Mouse (Mus musculus): ENCODE data around the gene E030030I06Rik. TPM values are rescaled to one million over a fixed set of nuclear protein-coding genes. Genes with fewer than 3 reads are reported as not detected.
"Not testable (repeated sequence)": the region's sequence is repeated elsewhere in the genome, so short reads cannot be mapped to it uniquely, and the experiment has no call there.

The E030030I06Rik gene
- polyA plus RNA-seq, 1 experiment from 2014 or later: 18.7 TPM

DNA sequence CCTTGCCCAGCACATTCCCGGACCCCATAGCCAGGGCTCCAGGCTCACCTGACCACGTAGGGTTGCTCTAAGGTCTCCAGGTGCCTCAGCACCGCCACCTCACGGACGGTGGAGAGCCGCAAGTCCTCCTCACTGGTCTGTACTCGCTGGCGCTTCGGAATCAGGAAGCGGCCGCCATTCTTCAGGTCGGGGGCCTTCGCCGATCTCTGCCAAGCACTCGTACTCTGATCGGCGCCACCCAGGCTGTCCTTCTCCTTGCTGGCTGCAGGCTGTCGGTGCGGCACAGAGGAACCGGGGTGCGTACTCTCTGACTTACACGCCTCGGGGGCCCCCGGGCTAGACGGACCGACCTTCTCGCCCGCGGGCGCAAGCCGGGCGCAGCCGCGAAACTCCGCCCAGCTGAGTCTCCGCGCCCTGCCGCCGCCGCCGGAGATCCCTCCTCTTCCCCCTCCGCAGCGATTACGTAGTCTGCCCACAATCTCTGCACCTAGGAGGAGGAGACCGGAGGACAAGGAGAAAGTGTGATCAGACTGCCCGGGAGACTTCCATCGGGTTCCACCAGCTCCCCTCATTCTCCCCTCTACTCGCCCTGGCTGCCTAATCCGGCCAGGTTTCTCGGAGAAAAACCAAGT lies 513 bp downstream of the E030030I06Rik start:
- WGBS: under 1% methylated on average over 50 of the region's 50 CpGs
- peaks cover 38% of the 10 kb centered on the region for H3K27me3 ChIP-seq (ENCODE audit: low read depth, poor library complexity, severe bottlenecking)
- DNase-seq (ENCODE audit: low spot score): peak; percentile 87
- H3K4me1 ChIP-seq: peaks cover 25% of the 10 kb centered on the region
- no peaks in the 10 kb centered on the region for H3K36me3 ChIP-seq
- H3K4me3 ChIP-seq: peak overlapping the region; percentile 75
- H3K27ac ChIP-seq: peak overlapping the region; percentile 92
- no peaks in the 10 kb centered on the region for H3K9me3 ChIP-seq (replicated peaks)

DNA sequence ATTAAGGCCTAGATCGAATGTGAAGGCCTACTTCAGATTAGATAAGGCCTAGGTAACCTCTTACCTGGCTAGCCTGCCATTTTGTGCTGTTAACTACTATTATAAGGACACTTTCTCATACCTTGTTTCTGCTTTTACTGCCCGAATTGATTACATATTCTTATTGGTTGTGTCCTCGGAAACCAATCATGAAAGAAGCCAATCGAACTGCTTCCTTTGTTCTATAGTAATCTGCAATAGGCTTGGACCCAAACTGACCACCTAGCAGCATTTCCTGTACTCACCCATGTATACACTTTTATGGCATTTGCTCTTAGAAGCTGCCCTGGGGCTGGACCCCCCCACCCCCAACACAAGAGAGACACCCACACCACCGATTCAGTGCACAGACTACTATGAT lies 6.1 kb downstream of the E030030I06Rik start:
- DNase-seq (ENCODE audit: low spot score): no peak
- no peak overlapping the region for H3K27ac ChIP-seq
- H3K9me3 ChIP-seq (replicated peaks): no peaks in the 10 kb centered on the region
- 68% methylated on average over 5 of the region's 5 CpGs for WGBS
- H3K27me3 ChIP-seq (ENCODE audit: low read depth, poor library complexity, severe bottlenecking): no peaks in the 10 kb centered on the region
- H3K4me3 ChIP-seq: no peak overlapping the region
- H3K36me3 ChIP-seq: no peaks in the 10 kb centered on the region
- no peaks in the 10 kb centered on the region; the same call in 1 of the 2 replicates for H3K4me1 ChIP-seq

- not testable (repeated sequence) for H3K27me3 ChIP-seq (ENCODE audit: low read depth, poor library complexity, severe bottlenecking); H3K36me3 ChIP-seq; H3K4me3 ChIP-seq; H3K4me1 ChIP-seq; H3K27ac ChIP-seq; H3K9me3 ChIP-seq (replicated peaks)
- DNase-seq (ENCODE audit: low spot score): peak; percentile 84
- WGBS: 90% methylated on average over 1 of the region's 1 CpGs
These were observed 6.9 kb downstream of the E030030I06Rik start for GRCm38 (mm10) chr10:22142194-22142593.

GRCm38 (mm10) chr10:22140665-22141280 lies 8.3 kb downstream of the E030030I06Rik start:
- no peaks in the 10 kb centered on the region for H3K36me3 ChIP-seq
- H3K4me3 ChIP-seq: peak overlapping the region; percentile 56
- DNase-seq (ENCODE audit: low spot score): peak; percentile 84
- H3K9me3 ChIP-seq (replicated peaks): no peaks in the 10 kb centered on the region
- no peaks in the 10 kb centered on the region; the same call in 1 of the 2 replicates for H3K4me1 ChIP-seq
- H3K27me3 ChIP-seq (ENCODE audit: low read depth, poor library complexity, severe bottlenecking): no peaks in the 10 kb centered on the region
- WGBS: 1% methylated on average over 19 of the region's 19 CpGs
- peak overlapping the region; percentile 80 for H3K27ac ChIP-seq

DNA sequence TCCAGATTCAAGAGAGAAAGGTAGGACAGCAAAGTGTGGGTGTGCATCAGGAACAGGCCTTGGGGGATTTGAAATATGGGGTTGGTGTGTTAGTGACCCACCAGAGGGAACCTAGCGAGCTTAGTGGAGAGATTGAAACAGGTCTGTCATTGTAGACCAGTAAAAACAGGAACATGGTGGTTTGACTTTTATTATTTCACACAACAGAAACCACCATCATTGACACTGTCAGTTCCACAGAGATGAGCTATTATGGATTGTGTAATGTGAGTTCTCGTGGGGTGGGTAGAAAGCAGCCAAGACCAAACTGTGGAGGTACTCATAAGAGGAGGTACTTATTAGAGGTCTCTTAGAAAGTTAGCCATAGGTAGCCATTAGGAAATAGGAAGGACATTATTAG lies 74.5 kb downstream of the E030030I06Rik start:
- H3K27ac ChIP-seq: no peak overlapping the region
- DNase-seq (ENCODE audit: low spot score): no peak
- WGBS: 84% methylated on average over 2 of the region's 2 CpGs

DNA sequence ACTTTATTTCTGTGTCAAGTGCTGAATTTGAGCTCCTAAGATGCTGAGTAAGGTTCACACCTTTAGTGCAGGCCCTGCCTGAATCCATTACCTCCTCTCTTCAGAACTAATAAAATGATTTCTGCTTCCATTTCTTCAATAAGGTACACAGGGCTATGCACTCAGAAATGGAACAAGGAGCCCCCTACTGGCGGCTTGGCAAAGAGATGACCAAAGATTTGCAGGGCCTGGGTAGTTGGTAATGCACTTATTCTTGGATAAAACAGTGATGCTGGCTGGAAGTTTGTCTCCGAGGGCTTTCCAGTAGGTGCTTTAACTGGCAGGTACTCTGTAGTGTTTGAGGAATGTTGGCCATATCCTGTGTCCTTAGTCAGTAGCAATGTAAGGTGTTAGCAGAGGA lies 76.3 kb downstream of the E030030I06Rik start:
- Histone ChIP-seq H3K36me3 (no peaks in the 10 kb centered on the region), H3K27me3 (ENCODE audit: low read depth, poor library complexity, severe bottlenecking) (no peaks in the 10 kb centered on the region), H3K4me1 (no peaks in the 10 kb centered on the region), H3K27ac (no peak overlapping the region), H3K9me3 (replicated peaks) (no peaks in the 10 kb centered on the region), H3K4me3 (no peak overlapping the region)
- no peak for DNase-seq (ENCODE audit: low spot score)
- 61% methylated on average over 2 of the region's 2 CpGs for WGBS

More for the DNA sequence above, 74.5 kb downstream of the E030030I06Rik start:
- H3K27me3 ChIP-seq (ENCODE audit: low read depth, poor library complexity, severe bottlenecking): no peaks in the 10 kb centered on the region
- no peaks in the 10 kb centered on the region for H3K36me3 ChIP-seq
- no peak overlapping the region for H3K4me3 ChIP-seq
- no peaks in the 10 kb centered on the region for H3K9me3 ChIP-seq (replicated peaks)
- no peaks in the 10 kb centered on the region for H3K4me1 ChIP-seq

GRCm38 (mm10) chr10:22070576-22070975 lies 78.5 kb downstream of the E030030I06Rik start:
- no peak overlapping the region for H3K4me3 ChIP-seq
- H3K36me3 ChIP-seq: no peaks in the 10 kb centered on the region
- no peaks in the 10 kb centered on the region for H3K4me1 ChIP-seq
- WGBS: 84% methylated on average over 4 of the region's 4 CpGs
- no peak for DNase-seq (ENCODE audit: low spot score)
- no peaks in the 10 kb centered on the region for H3K27me3 ChIP-seq (ENCODE audit: low read depth, poor library complexity, severe bottlenecking)
- H3K9me3 ChIP-seq (replicated peaks): no peaks in the 10 kb centered on the region
- H3K27ac ChIP-seq: no peak overlapping the region

DNA sequence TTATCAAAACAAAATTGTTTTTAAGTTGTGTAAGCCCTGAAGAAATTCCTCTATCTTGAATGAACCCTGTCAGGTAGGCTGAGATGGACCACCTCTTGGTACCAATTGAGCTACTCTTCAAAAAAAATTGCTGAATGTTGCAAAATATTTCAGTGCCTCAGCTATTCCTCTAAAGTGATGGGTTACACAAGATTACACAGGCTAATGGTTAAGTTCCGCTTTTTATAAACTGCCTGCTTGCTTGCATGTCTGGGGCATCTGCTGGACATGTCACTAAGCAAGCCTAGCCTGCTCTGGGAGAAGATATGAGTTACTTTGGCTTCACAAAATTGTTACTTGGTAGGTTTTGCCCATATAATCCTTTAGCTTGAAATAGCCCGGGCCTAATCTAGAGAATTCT lies 78.9 kb downstream of the E030030I06Rik start:
- no peak for DNase-seq (ENCODE audit: low spot score)
- no peaks in the 10 kb centered on the region for H3K27me3 ChIP-seq (ENCODE audit: low read depth, poor library complexity, severe bottlenecking)
- no peaks in the 10 kb centered on the region for H3K36me3 ChIP-seq
- 94% methylated on average over 2 of the region's 2 CpGs for WGBS
- no peak overlapping the region for H3K4me3 ChIP-seq
- H3K9me3 ChIP-seq (replicated peaks): no peaks in the 10 kb centered on the region
- H3K27ac ChIP-seq: no peak overlapping the region
- H3K4me1 ChIP-seq: no peaks in the 10 kb centered on the region

- DNase-seq (ENCODE audit: low spot score); H3K36me3 ChIP-seq; H3K27ac ChIP-seq; H3K4me1 ChIP-seq; H3K9me3 ChIP-seq (replicated peaks); H3K27me3 ChIP-seq (ENCODE audit: low read depth, poor library complexity, severe bottlenecking); H3K4me3 ChIP-seq: not testable (repeated sequence)
- WGBS: 93% methylated on average over 7 of the region's 7 CpGs
These were observed 81.1 kb downstream of the E030030I06Rik start, which contains the start of gene 4930444G20Rik for GRCm38 (mm10) chr10:22067979-22068378. Gene 4930444G20Rik, minus strand, starts transcription at chr10:22068079.

Other genes with a start within 250 kb of the E030030I06Rik start
- not detected in 2 replicates for gene 4930444G20Rik, start 81.2 kb downstream of the E030030I06Rik start, polyA plus RNA-seq (2016; fragmentation: Nextera tagmentation; extraction: Ambion mirVana)
- gene Raet1e, start 9.3 kb upstream of the E030030I06Rik start, polyA plus RNA-seq (2016; fragmentation: Nextera tagmentation; extraction: Ambion mirVana): 12.6 and 12.8 TPM in 2 replicates
- 0.35 TPM in 1 of 2 replicates, not detected in the other for gene H60b, start 9.3 kb upstream of the E030030I06Rik start, polyA plus RNA-seq (2016; fragmentation: Nextera tagmentation; extraction: Ambion mirVana)
- gene Raet1d, start 211.3 kb upstream of the E030030I06Rik start, polyA plus RNA-seq (2016; fragmentation: Nextera tagmentation; extraction: Ambion mirVana): 14.0 and 17.3 TPM in 2 replicates

Measured in limb, embryonic 10.5 days (tissue).